Mouse (Mus musculus) forebrain, embryonic 12.5 days (tissue): ENCODE measurements around the gene Zfp112. TPM values are rescaled to one million over a fixed set of nuclear protein-coding genes. Genes with fewer than 3 reads are reported as not detected.

ENCODE experiments used
- ATAC-seq: fragments of 200-750 bp; cut with Nextera tagmentation; 2 replicates; pipeline ENCODE4 v1.8.0; 2017; ENCODE audit warnings: moderate TSS enrichment; ENCODE audit not compliant: low FRiP score
- H3K27ac ChIP-seq: fragments of 300-500 bp; sonication (generic); 2 replicates; pipeline ENCODE4 v1.5.1; 2016; ENCODE audit warnings: mild to moderate bottlenecking
- H3K27me3 ChIP-seq: fragments of 300-500 bp; sonication (generic); 2 replicates; pipeline ENCODE4 v1.6.1; 2016; ENCODE audit warnings: mild to moderate bottlenecking
- H3K36me3 ChIP-seq: fragments of 300-500 bp; sonication (generic); replicated peaks from 2 replicates; pipeline ENCODE4 v1.6.1; 2016; ENCODE audit warnings: mild to moderate bottlenecking
- H3K4me1 ChIP-seq: fragments of 300-500 bp; sonication (generic); 2 replicates; pipeline ENCODE4 v1.6.1; 2016
- H3K4me2 ChIP-seq: fragments of 300-500 bp; sonication (generic); 2 replicates; pipeline ENCODE4 v1.6.1; 2016; ENCODE audit warnings: mild to moderate bottlenecking, moderate library complexity
- H3K4me3 ChIP-seq: fragments of 300-500 bp; sonication (generic); replicated peaks from 2 replicates; pipeline ENCODE4 v1.5.1; 2016; ENCODE audit warnings: mild to moderate bottlenecking
- H3K9ac ChIP-seq: fragments of 300-500 bp; sonication (generic); 2 replicates; pipeline ENCODE4 v1.6.1; 2016; ENCODE audit warnings: mild to moderate bottlenecking
- H3K9me3 ChIP-seq: fragments of 300-500 bp; sonication (generic); 2 replicates; pipeline ENCODE4 v1.6.1; 2016
- WGBS: fragments of 180-500 bp; shearing (Covaris S2); methylation state at CpG from one replicate; pipeline ENCODE4 v1.1.7; 2016; 5-methylcytosine and 5-hydroxymethylcytosine counted together
- polyA plus RNA-seq: library from polyadenylated mRNA; unstranded; fragments of >200 nt; fragmentation: Nextera tagmentation; extraction: Ambion mirVana; gene quantifications from 2 replicates; pipeline ENCODE4 v1.2.1, GENCODE M21; 2016

Zfp112 gene
- polyA plus RNA-seq, 1 experiment from 2014 or later: 7.7 TPM

DNA sequence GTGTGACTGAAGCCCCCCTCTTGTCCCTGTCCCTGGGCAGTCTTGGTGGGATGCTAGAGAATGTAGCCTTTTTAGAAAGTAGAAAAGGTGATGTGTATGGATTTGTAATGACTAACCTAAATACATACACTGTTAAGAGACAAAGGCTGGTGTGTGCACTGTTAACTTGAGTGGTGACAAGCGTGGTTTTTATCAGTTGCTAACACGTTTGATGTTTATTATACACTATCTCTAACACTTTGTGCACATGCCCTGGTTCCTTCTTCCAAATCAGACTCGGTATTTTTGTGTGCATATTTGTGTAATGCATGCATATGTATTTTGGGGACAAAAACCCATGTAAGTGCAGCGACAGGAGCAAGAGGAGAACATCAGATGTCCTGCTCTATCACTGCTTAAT lies 4.5 kb downstream of the Zfp112 start:
- no peaks in the 10 kb centered on the region for H3K9me3 ChIP-seq
- H3K9ac ChIP-seq: no peak overlapping the region
- no peaks in the 10 kb centered on the region for H3K27me3 ChIP-seq
- H3K27ac ChIP-seq: no peak overlapping the region
- H3K4me2 ChIP-seq: no peak overlapping the region
- H3K4me1 ChIP-seq: peaks cover 7% of the 10 kb centered on the region
- H3K4me3 ChIP-seq: no peak overlapping the region
- 91% methylated on average over 4 of the region's 4 CpGs for WGBS
- H3K36me3 ChIP-seq: no peaks in the 10 kb centered on the region
- ATAC-seq: no peak

DNA sequence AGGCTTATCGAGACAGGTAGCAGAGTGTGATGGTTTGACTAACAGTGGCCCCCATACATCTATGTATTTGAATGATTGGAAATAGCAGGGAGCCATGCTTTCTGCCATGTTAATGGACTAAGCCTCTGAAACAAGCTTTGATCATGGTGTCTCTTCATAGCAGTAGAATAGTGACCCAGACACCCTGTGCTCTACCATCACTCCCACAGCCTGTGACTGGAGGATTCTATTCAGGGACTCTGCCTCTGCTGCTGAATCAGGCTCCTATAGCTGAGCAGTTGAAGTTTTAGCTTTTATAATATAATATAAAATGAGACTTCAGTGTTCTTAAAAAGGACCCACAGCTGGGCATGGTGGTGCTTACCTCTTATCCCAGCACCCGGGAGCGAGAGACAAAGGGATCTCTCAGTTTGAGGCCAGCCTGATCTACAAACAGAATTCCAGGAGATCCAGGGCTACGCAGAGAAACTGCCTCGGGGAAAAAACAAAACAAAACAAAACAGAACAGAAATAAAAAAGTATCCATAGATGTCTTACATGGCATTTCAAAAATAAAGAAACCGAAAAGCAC lies 21.4 kb downstream of the Zfp112 start:
- Histone ChIP-seq H3K36me3 (peaks cover 24% of the 10 kb centered on the region), H3K9ac (peak overlapping the region; percentile 75), H3K4me2 (peak overlapping the region; percentile 68), H3K9me3 (no peaks in the 10 kb centered on the region), H3K4me3 (peak overlapping the region; percentile 70), H3K4me1 (peaks cover 12% of the 10 kb centered on the region), H3K27me3 (no peaks in the 10 kb centered on the region), H3K27ac (0 out of 2 replicates have a peak overlapping the region, but pooled peaks have one; percentile 46)
- ATAC-seq: peak; percentile 54
- WGBS: 17% methylated on average over 6 of the region's 6 CpGs

DNA sequence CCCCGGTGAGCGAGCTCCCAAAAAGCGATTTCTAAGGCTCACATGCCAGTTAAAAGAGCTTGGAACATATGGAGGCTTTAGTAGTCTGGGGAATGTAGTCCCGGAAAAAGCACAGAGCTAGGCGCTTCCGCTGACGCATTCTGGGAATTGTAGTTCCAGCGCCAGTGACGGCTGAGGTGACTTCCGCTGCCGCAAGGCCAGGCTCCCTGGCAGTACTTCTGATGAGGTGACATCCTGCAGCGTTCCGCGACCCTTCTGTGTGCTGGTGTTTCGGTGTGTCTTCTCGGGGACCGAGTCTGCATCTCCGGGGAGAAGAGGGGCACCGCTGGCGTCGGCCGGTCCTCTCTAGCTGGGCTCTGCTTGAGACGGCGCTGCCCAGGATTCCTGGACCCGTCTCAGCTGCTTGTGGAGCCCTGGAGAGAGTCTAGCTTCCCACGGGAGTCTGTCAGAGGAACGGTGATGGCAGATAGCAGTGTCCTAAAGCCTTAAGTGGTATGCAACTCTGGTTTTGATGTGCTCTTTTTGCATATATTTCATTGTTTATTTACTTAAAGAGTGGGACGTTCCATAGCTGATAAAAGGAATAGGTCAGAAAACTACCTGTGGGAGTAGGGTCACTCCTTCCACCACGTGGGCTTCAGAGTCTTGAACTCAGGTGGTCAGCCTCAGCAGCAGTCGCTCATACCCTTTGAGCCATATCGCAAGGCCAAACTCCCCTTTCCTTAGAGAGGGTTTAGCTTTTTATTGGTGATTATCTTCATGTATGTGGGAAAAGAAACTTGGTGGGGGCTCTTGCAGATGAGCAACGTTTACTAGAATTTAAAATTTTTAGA lies 22.1 kb downstream of the Zfp112 start, which contains the start of gene Zfp235:
Gene Zfp235 (plus strand): TSS at position 174 of the 833 bp plus-strand sequence.
- Histone ChIP-seq H3K27ac (0 out of 2 replicates have a peak within 1 kb of the TSS, but pooled peaks have one; percentile 46), H3K4me1 (peaks cover 12% of the 10 kb centered on the region), H3K4me3 (peak within 1 kb of the TSS; percentile 70), H3K9me3 (no peaks in the 10 kb centered on the region), H3K4me2 (peak within 1 kb of the TSS; percentile 68), H3K27me3 (no peaks in the 10 kb centered on the region), H3K9ac (peak within 1 kb of the TSS; percentile 75), H3K36me3 (peaks cover 28% of the 10 kb centered on the region)
- WGBS: 4% methylated on average over 32 of the region's 32 CpGs
- ATAC-seq: peak; percentile 95

DNA sequence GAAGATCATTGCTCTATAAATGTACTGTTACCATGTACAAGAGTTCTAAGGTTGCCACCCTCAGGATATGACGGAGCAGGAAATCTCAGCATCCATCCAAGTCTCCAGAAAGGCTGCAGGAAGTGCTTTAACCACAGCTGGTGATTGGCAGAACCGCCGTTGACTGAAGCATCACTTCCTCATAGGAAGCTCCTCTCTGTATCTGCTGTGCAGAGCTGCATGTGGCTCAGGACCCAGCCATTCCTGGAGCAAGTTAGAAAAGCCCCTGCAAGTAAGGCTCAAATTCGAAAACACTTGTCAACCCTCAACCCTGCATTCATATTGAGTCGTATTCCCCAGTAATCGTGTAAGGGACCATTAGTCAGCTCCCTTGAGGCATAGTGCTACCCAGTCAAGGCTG lies 30.5 kb downstream of the Zfp112 start:
- WGBS: 93% methylated on average over 6 of the region's 6 CpGs
- no peak for ATAC-seq

DNA sequence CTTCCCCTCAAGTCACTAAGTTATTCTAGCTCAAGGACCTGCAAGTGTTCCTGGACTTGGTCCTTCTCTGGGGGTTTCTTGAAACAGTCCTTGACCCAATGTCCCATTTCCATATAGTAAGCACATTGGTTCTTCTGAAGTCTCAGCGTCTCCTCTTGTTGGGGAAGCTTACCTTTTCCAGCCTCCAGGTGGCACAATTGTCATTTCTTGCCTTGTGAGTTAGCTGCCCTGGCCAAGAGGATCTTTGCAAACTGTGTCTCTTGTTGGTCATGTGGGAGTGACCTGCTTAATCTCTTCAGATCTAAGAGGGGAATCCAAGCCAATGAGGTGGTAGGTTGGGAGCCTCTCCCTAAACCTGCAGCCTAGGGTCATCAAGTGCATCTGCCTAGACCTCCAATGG lies 41.2 kb downstream of the Zfp112 start:
- Histone ChIP-seq H3K9me3 (0 out of 2 replicates have a peak, but pooled peaks cover 3% of the 10 kb centered on the region), H3K36me3 (no peaks in the 10 kb centered on the region), H3K27me3 (no peaks in the 10 kb centered on the region), H3K9ac (no peak overlapping the region), H3K27ac (no peak overlapping the region), H3K4me1 (no peaks in the 10 kb centered on the region), H3K4me2 (no peak overlapping the region), H3K4me3 (no peak overlapping the region)
- ATAC-seq: no peak
- WGBS: 11% methylated on average over 1 of the region's 1 CpGs

More for the DNA sequence above, 30.5 kb downstream of the Zfp112 start:
- Histone ChIP-seq H3K4me2 (no peak overlapping the region), H3K9me3 (no peaks in the 10 kb centered on the region), H3K36me3 (peaks cover 47% of the 10 kb centered on the region), H3K4me1 (no peaks in the 10 kb centered on the region), H3K27ac (no peak overlapping the region), H3K4me3 (no peak overlapping the region), H3K27me3 (no peaks in the 10 kb centered on the region), H3K9ac (no peak overlapping the region)

DNA sequence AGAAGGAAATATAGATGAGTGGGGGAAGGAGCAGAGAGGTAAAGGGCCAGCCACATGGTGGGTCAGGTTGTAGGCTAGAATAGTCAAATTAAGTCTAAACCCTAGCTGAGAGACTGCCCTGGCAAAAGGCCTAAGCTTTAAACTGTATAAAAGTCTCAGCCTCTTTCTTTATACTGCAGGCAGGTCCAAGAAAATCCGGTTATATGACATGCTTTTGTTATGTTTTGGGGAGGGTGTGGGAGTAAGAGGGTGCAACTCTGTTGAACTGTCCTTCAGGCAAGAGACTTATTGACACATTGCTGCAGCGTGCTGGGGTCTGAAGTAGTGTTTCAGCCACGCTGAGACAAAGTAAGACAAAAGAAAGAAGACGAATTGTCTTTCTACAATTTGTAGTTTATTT lies 60.1 kb downstream of the Zfp112 start:
- H3K9ac ChIP-seq: no peak overlapping the region
- H3K27me3 ChIP-seq: no peaks in the 10 kb centered on the region
- no peaks in the 10 kb centered on the region for H3K36me3 ChIP-seq
- H3K4me1 ChIP-seq: peaks cover 3% of the 10 kb centered on the region; the same call in 1 of the 2 replicates
- ATAC-seq: no peak
- 63% methylated on average over 4 of the region's 4 CpGs for WGBS
- H3K4me2 ChIP-seq: no peak overlapping the region
- no peak overlapping the region for H3K4me3 ChIP-seq
- H3K27ac ChIP-seq: no peak overlapping the region
- no peaks in the 10 kb centered on the region for H3K9me3 ChIP-seq

DNA sequence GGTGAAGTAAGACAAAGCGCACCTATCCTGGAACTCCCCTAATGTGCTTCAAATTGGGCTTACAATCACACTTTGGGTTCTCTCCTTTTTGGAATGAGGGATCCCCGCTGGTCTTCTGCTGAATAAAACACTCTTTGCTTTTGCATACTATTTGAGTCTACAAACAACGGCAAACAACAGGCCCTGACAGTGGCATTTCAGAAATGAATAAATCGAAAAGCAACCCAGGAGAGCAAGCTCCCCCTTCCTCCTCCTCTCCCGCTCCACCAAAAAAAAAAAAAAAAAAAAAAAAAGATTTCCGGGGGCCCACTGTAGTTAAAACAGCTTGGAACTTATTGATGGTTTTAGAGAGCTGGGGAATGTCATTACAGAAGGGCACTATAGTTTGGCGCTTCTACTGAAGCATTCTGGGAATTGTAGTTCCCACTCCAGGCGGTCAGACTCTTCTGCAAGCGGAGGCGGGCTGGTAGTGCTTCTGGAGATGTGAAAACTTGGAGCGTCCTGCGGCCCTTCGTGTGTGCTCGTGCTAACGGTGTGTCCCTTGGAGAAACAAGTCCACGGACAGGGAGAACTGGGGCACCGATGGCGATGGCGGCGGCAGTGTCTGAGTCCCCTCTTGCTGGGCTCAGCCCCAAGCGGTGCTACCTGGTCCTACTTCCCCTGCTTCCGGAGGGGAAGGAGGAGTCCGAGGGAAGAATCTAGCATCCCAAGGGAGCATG lies 62.7 kb downstream of the Zfp112 start, which contains the start of gene Zfp114:
Gene Zfp114 (plus strand): TSS at position 443 of the 719 bp plus-strand sequence.
- WGBS: 12% methylated on average over 23 of the region's 23 CpGs
- Histone ChIP-seq H3K4me2 (peak within 1 kb of the TSS; percentile 56), H3K9me3 (no peaks in the 10 kb centered on the region), H3K36me3 (no peaks in the 10 kb centered on the region), H3K4me3 (peak within 1 kb of the TSS; percentile 58), H3K9ac (peak within 1 kb of the TSS; percentile 66), H3K4me1 (peaks cover 3% of the 10 kb centered on the region; the same call in 1 of the 2 replicates), H3K27me3 (no peaks in the 10 kb centered on the region), H3K27ac (no peak within 1 kb of the TSS)
- ATAC-seq: peak; percentile 90

DNA sequence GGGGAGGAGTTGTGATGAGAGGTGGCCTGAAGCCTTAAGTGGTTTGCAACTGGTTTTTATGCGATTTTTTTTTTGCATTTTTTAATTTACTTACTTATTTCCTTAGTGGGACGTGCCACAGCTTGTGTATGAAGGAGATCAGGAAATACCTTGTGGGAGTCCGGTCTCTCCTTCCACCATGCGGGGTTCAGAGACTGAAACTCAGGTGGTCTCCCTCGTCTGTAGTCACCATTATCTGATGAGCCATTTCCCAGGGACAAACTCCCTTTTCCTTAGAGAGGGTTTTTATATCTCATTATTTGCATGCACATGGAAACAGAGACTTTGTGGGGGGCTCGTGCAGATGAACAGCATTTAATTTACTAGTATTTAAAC lies 63.2 kb downstream of the Zfp112 start:
- Histone ChIP-seq H3K4me2 (peak overlapping the region; percentile 56), H3K36me3 (no peaks in the 10 kb centered on the region), H3K9ac (peak overlapping the region; percentile 66; the same call in 1 of the 2 replicates), H3K27me3 (no peaks in the 10 kb centered on the region), H3K9me3 (no peaks in the 10 kb centered on the region), H3K27ac (no peak overlapping the region), H3K4me3 (peak overlapping the region; percentile 58), H3K4me1 (peaks cover 3% of the 10 kb centered on the region; the same call in 1 of the 2 replicates)
- WGBS: 58% methylated on average over 6 of the region's 6 CpGs
- ATAC-seq: peak; percentile 36; the same call in 1 of the 2 replicates

Other genes starting within 250 kb of the Zfp112 start
- gene Vmn1r177, start 245.9 kb upstream of the Zfp112 start, polyA plus RNA-seq: not detected in 2 replicates
- not detected in 2 replicates for gene Vmn1r178, start 220.3 kb upstream of the Zfp112 start, polyA plus RNA-seq
- gene Vmn1r179, start 185.3 kb upstream of the Zfp112 start, polyA plus RNA-seq: not detected in 2 replicates
- not detected in 2 replicates for gene Vmn1r180, start 161.7 kb upstream of the Zfp112 start, polyA plus RNA-seq
- gene Vmn1r181, start 137.7 kb upstream of the Zfp112 start, polyA plus RNA-seq: not detected in 2 replicates
- gene V1rd19, start 110.6 kb upstream of the Zfp112 start, polyA plus RNA-seq: not detected in 2 replicates
- not detected in 2 replicates for gene Vmn1r183, start 59.1 kb upstream of the Zfp112 start, polyA plus RNA-seq
- gene Zfp180, start 30.4 kb upstream of the Zfp112 start, polyA plus RNA-seq: 31.9 and 32.7 TPM in 2 replicates
- gene Zfp235, start 21.9 kb downstream of the Zfp112 start, polyA plus RNA-seq: 16.8 and 17.9 TPM in 2 replicates
- gene Zfp114, start 62.7 kb downstream of the Zfp112 start, polyA plus RNA-seq: 6.1 and 7.7 TPM in 2 replicates
- gene Zfp111, start 99.1 kb downstream of the Zfp112 start, polyA plus RNA-seq: 10.7 and 11.9 TPM in 2 replicates
- 5.3 TPM in 2 replicates for gene Zfp109, start 125.2 kb downstream of the Zfp112 start, polyA plus RNA-seq
- gene Zfp108, start 142.5 kb downstream of the Zfp112 start, polyA plus RNA-seq: 3.2 and 3.6 TPM in 2 replicates
- gene Zfp93, start 158.1 kb downstream of the Zfp112 start, polyA plus RNA-seq: 7.6 and 7.7 TPM in 2 replicates
- 44.5 and 44.8 TPM in 2 replicates for gene Zfp61, start 188.9 kb downstream of the Zfp112 start, polyA plus RNA-seq
- 17.8 and 19.0 TPM in 2 replicates for gene Zfp94, start 204.4 kb downstream of the Zfp112 start, polyA plus RNA-seq
- gene Tescl, start 221.6 kb downstream of the Zfp112 start, polyA plus RNA-seq: not detected in 2 replicates
- not detected in 2 replicates for gene Lypd5, start 236.9 kb downstream of the Zfp112 start, polyA plus RNA-seq